Mouse (Mus musculus) heart, adult 18-20 months (tissue): Measurements from ENCODE around the gene Dab1. TPM values are rescaled to one million over a fixed set of nuclear protein-coding genes. Genes with fewer than 3 reads are reported as not detected.

Experiments used
- DNase-seq, 2 experiments: peaks; one replicate each; pipeline ENCODE4 v3.0.0; 2021 to 2022; ENCODE audit warnings: mixed read lengths in 1 of 2
- total RNA-seq, 2 experiments: library from RNA; stranded (reverse); gene quantifications; 2 replicates each; pipeline ENCODE4 v1.2.3; 2021

The Dab1 gene
- total RNA-seq, 2 experiments from 2014 or later: 0.05 TPM; not detected in 1

GRCm38 (mm10) chr4:104452587-104452986 lies 833.4 kb downstream of the Dab1 start:
- DNase-seq: peak in 1 of 2 experiments; percentile 3

DNA sequence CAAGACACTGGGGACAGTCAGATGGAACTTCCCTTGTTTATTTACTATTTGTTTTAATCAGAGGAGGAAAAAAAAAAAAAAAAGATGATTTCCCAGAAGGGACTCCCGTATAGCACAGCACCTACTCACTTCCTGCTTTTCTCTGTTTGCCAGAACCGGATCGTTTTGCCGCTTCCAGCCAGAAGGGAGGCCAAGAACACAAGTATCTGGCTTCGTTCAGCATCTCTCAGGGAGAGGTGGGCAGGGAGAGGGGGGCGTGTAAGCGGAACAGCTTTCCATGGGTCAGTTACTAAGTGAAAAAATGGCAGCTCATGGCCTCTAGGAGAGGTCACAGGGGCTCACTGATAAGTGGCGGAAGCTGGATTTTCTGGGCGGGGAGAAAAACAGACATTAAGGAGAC lies 836.0 kb downstream of the Dab1 start:
- DNase-seq: no peak

- no peak for DNase-seq
These were observed 836.6 kb downstream of the Dab1 start for GRCm38 (mm10) chr4:104455760-104456159.

- no peak for DNase-seq
These were observed 837.2 kb downstream of the Dab1 start for GRCm38 (mm10) chr4:104456173-104456873.

DNA sequence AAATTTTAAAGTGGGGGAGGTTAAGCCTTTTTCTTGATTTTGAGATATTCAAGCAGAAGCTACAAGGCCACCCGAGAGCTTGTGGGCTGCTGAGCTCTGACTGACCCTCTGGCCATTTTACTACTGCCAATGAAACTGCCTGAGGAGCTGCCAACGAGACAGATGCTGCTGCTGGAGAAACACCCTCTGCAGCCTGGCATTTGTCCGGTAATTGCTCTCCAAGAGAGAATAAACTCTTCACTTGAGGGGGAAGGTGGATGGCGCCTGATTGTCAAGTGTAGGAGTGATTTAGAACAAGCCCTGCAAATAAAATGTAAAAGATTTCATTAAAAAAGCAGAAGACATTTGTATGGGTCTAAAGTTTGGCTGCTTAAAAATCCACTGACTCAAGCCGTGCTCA lies 839.6 kb downstream of the Dab1 start:
- DNase-seq: no peak

- no peak for DNase-seq
These were observed 842.2 kb downstream of the Dab1 start for GRCm38 (mm10) chr4:104461106-104462011.

GRCm38 (mm10) chr4:104462932-104463780 lies 844.0 kb downstream of the Dab1 start:
- no peak for DNase-seq

- no peak for DNase-seq
These were observed 844.6 kb downstream of the Dab1 start for GRCm38 (mm10) chr4:104463781-104464170.

DNA sequence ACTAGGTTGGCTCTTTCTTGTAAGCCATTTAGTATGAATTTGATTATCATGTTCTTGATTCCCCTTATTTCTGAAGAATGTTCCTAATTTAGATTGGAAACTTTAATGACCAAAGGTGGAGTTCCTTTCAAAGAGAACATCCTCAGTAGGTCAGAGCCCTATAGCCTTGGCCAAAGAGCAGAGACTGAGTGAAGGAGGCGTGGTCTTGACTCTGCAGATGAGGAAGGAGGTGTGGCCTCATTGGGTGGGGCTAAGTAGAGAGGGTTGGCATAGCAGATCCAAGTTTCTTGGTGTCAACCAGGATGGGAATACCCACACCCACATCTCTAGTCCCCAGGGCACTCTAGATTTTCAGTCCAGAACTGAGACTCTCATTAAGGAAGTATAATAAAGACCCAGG lies 846.4 kb downstream of the Dab1 start:
- no peak for DNase-seq

- DNase-seq: no peak
These were observed 849.5 kb downstream of the Dab1 start for GRCm38 (mm10) chr4:104468666-104469065.

DNA sequence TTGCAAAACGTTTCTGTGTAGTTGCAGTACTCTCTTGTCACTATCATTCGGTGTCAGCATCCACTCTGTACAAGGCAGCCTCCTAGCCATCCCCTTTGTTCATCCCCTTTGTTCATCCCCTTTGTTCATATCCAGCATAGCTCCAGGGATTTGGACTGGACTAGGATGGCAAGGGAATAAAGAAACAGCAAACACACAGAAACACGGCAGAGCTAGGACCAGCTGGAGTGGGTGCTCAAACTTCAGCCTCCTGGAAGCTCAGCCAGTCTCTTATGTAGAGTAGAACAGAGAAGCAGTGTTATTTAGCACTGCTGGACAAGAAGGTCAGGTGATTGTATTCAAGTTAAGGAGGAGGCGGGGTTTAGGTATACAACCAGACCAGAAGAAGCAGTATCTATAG lies 853.8 kb downstream of the Dab1 start:
- no peak for DNase-seq

DNA sequence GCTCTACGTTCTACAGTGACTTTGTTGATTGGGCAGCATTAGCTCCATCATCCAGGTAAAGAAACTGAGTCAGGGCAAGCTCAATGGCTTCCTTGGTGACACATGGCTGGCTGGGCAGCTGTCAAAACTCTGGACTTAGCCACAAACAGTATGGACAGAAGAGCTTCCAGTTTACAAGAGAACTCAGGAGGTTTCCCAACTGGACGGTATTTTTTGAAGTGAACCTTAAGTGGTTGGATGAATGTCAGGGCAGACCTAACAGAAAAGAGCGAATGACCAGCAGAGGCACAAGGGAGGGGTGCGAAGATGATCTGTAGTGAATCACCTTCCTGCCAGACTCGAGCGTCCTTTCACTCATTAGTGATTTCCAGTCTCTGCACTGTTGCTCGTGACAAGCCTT lies 857.7 kb downstream of the Dab1 start:
- DNase-seq: no peak

DNA sequence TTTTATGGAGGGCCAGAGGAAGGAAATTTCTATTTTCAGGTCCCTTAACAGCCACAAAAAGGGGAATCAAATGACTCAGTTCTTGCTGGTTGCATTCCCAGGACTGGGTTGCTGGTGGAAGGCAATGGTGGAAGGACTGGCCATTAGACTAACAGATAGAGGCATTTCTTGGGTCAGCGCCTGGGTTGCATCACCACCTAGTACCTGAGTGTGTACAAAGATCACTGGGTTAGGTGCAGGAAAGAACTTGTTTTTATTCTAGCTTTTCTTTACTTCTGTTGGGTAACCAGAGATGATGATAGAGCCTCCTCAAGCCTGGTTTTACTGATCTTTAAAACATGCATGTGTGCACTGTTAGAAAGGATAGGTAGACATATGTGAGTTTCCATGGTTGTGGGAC lies 864.8 kb downstream of the Dab1 start:
- DNase-seq: no peak

- DNase-seq: no peak
These were observed 878.1 kb downstream of the Dab1 start for GRCm38 (mm10) chr4:104497221-104497620.

DNA sequence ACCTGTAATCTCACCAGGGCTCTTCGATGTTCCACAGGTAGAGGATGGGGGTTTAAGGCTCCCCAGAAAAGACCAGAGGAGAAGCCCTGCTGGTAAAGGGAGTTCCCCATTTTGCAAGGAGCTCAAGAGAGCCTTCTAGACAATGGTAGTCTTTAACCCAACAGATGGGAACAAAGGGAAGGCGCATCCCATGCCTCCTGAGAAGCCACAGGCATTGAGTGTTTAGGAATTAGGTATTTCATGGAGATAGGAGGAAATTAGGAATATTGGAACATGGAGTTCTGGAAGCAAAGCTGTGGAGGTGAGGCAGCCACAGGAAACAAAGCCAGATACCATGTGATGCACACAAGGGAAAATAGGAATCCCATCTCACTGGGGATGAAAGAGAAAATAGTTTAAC lies 881.0 kb downstream of the Dab1 start:
- DNase-seq: no peak

GRCm38 (mm10) chr4:104500646-104501045 lies 881.5 kb downstream of the Dab1 start:
- DNase-seq: no peak

GRCm38 (mm10) chr4:104501245-104501644 lies 882.1 kb downstream of the Dab1 start:
- no peak for DNase-seq

DNA sequence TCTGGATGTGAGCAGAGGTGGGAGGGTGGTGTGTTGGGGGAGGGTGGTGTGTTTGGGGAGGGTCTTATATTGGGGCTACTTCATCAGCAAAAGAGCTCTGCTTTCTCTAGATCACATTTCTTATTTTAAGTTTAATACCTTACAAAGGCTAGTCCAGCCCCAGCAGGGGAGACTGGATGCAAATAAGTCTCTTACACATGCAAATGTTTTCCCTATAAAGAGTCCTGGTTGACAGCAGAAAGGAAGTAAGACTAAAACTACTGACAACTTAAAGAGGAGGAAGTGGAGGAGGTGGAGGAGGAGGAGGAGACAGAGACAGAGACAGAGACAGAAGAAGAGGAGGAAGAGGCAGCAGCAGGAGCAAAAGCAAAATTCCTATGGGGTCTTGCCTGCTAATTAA lies 885.8 kb downstream of the Dab1 start:
- DNase-seq: no peak

- no peak for DNase-seq
These were observed 890.2 kb downstream of the Dab1 start for GRCm38 (mm10) chr4:104509230-104509985.

DNA sequence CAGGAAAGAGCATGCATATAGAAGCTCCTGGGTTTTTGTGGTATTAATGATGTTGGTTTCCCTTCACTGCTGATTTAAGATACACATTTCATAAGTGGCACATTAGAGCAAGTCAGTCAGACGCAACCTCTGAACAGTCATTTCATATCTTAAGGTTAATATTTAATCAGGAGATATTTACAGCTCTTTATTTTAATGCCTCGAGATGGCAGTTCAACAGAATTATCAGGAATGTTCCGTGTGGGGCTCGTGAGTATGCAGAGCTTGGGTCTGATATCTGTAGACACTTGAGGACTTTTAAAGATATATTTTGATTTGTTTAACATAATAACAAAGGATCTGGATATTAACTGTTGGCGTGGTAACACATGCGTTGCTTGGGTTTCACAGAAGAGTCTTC lies 892.7 kb downstream of the Dab1 start:
- DNase-seq: no peak

- no peak for DNase-seq
These were observed 893.4 kb downstream of the Dab1 start for GRCm38 (mm10) chr4:104512513-104512912.

DNA sequence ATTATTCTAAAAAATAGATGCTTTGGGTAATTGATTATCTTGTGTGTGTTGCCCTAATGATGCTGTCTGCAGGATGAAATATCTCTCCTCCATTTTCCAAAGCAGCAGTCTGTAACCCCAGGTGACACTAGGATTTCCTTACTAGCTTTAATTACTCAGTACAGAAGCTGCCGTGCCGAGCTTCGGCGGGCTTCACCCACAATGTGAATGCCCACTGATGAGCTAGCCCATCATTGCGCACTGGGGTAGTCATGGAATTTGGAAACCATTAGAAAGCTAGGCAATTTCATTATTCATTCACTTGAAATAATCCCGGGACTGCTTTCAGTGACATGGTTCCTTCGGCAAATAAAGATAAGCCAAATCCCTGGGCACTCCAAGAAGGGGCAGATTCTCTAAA lies 894.5 kb downstream of the Dab1 start:
- DNase-seq: no peak
